Mouse (Mus musculus): ENCODE measurements around the gene Ccdc9. TPM values are rescaled to one million over a fixed set of nuclear protein-coding genes. Genes with fewer than 3 reads are reported as not detected.
"Not testable (repeated sequence)": the region's sequence is repeated elsewhere in the genome, so short reads cannot be mapped to it uniquely, and the experiment has no call there.

Gene Ccdc9
- total and polyA plus RNA-seq, 2 experiments from 2014 or later: 13.6 to 31.5 TPM

GRCm38 (mm10) chr7:16261097-16261496 is 25.5 kb downstream of the Ccdc9 start:
- TF ChIP-seq CTCF (IDR thresholded peaks at IDR 0.05): no peak
- DNase-seq (ENCODE audit: low spot score): no peak
- ATAC-seq (ENCODE audit: low FRiP score): no peak
- no peak overlapping the region for H3K4me2 ChIP-seq (ENCODE audit: low read depth, low read length, poor library complexity, severe bottlenecking)
- no peak overlapping the region for H3K9ac ChIP-seq (replicated peaks; ENCODE audit: low read length, poor library complexity, severe bottlenecking)
- H3K27ac ChIP-seq (ENCODE audit: low read depth, low read length): no peak overlapping the region
- H3K4me3 ChIP-seq (ENCODE audit: low read depth, low read length): no peak overlapping the region
- H3K27me3 ChIP-seq (ENCODE audit: insufficient read depth, low read length): no peaks in the 10 kb centered on the region
- H3K36me3 ChIP-seq (ENCODE audit: insufficient read depth, low read length): no peaks in the 10 kb centered on the region
- no peaks in the 10 kb centered on the region for H3K9me3 ChIP-seq (ENCODE audit: low read length)
- WGBS: 95% methylated on average over 1 of the region's 1 CpGs
- H3K4me1 ChIP-seq (ENCODE audit: insufficient read depth, low read length): no peaks in the 10 kb centered on the region

DNA sequence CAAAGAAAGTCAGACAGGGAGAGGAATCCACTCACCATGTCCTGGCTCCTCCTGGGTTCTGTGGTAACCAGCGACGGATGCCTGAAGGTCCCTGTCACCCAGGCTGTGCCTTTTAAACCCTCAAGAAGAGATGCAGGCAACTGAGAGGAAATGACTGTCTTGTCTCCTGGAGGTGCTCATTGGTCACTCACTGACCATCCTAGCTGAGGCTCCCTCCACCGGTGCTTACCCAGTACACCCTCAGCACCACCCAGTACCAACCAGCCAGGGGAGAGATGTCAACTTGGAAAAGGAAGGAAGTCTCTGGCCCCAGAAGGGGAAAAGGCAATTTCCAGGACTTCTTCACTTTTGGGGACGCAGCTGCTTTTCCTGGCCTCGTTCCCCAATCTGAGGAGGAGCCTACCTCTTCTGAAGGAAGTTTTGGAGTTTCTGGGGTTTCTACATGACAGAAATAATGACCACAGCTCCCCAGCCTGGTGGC is 27.4 kb downstream of the Ccdc9 start, which contains the start of gene C5ar1:
Gene C5ar1, minus strand, starts transcription at position 431 of the 481 bp plus-strand sequence.
- 93% methylated on average over 5 of the region's 5 CpGs for WGBS
- H3K36me3 ChIP-seq (ENCODE audit: insufficient read depth, low read length): no peaks in the 10 kb centered on the region
- DNase-seq (ENCODE audit: low spot score): no peak
- H3K27ac ChIP-seq (ENCODE audit: low read depth, low read length): no peak within 1 kb of the TSS
- no peak within 1 kb of the TSS for H3K4me2 ChIP-seq (ENCODE audit: low read depth, low read length, poor library complexity, severe bottlenecking)
- no peak within 1 kb of the TSS for H3K4me3 ChIP-seq (ENCODE audit: low read depth, low read length)
- no peaks in the 10 kb centered on the region for H3K9me3 ChIP-seq (ENCODE audit: low read length)
- no peak within 1 kb of the TSS for H3K9ac ChIP-seq (replicated peaks; ENCODE audit: low read length, poor library complexity, severe bottlenecking)
- H3K4me1 ChIP-seq (ENCODE audit: insufficient read depth, low read length): no peaks in the 10 kb centered on the region
- no peak for ATAC-seq (ENCODE audit: low FRiP score)
- no peak for TF ChIP-seq CTCF (IDR thresholded peaks at IDR 0.05)
- no peaks in the 10 kb centered on the region for H3K27me3 ChIP-seq (ENCODE audit: insufficient read depth, low read length)

DNA sequence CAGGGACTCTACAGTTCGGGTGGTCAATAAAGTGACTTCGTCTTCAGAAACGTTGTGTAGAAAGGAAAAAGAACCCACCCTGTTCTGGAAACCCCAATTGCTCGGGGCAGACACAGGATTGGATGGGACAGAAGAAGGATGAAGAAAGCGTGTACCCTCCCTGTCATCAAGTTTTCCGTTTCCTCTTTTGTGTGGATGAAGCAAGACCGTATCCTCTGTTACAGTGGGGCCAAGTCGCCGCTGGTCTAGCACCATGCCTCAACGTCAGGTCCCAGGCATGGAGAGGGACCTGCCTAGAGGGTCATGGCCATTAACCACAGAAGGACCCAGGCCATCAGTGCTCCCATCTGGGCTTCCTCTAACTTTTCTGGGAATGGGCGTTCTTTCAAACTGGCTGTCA is 28.8 kb downstream of the Ccdc9 start:
- H3K27me3 ChIP-seq (ENCODE audit: insufficient read depth, low read length): no peaks in the 10 kb centered on the region
- ATAC-seq (ENCODE audit: low FRiP score) (no peak), DNase-seq (ENCODE audit: low spot score) (no peak)
- no peaks in the 10 kb centered on the region for H3K36me3 ChIP-seq (ENCODE audit: insufficient read depth, low read length)
- H3K9ac ChIP-seq (replicated peaks; ENCODE audit: low read length, poor library complexity, severe bottlenecking): no peak overlapping the region
- no peak overlapping the region for H3K27ac ChIP-seq (ENCODE audit: low read depth, low read length)
- no peaks in the 10 kb centered on the region for H3K9me3 ChIP-seq (ENCODE audit: low read length)
- TF ChIP-seq CTCF (IDR thresholded peaks at IDR 0.05): no peak
- H3K4me2 ChIP-seq (ENCODE audit: low read depth, low read length, poor library complexity, severe bottlenecking): no peak overlapping the region
- no peaks in the 10 kb centered on the region for H3K4me1 ChIP-seq (ENCODE audit: insufficient read depth, low read length)
- 90% methylated on average over 11 of the region's 11 CpGs for WGBS
- H3K4me3 ChIP-seq (ENCODE audit: low read depth, low read length): no peak overlapping the region

DNA sequence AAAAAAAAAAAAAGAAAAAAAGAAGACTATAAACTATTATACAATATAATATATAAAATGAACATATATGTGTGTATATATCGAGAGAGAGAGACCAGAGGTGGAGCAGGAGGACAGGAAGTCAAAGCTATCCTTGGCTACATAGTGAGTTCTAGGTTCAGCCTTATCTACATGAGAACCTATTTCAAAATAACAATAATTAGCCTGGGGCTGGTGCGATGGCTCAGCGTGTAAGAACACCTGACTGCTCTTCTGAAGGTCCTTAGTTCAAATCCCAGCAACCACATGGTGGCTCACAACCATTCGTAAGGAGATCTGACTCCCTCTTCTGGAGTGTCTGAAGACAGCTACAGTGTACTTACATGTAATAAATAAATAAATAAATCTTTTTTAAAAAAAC is 30.6 kb downstream of the Ccdc9 start:
- H3K27ac ChIP-seq (ENCODE audit: low read depth, low read length): not testable (repeated sequence)

DNA sequence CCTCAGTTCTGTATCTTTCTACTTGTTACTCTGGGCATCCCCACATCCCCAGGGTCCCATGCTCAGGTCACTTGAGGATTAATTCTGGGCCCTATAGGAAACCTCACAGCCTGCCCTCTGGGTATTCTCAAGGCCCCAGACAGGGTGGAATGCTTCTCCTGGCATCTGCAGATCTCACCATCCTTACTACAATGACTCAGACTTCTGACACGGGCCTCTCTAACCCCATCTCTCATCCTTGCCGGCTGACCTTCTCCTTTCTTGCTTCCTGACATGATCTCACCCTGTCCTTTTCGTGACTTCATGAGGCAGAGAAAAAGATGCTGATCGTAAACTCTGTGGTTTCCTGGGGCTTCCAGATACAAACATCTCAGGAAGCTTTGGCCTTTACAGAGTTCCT is 32.4 kb downstream of the Ccdc9 start:
- 60% methylated on average over 4 of the region's 4 CpGs for WGBS
- Histone ChIP-seq H3K27ac (ENCODE audit: low read depth, low read length) (no peak overlapping the region), H3K9ac (replicated peaks; ENCODE audit: low read length, poor library complexity, severe bottlenecking) (no peak overlapping the region), H3K4me2 (ENCODE audit: low read depth, low read length, poor library complexity, severe bottlenecking) (no peak overlapping the region), H3K9me3 (ENCODE audit: low read length) (no peaks in the 10 kb centered on the region), H3K36me3 (ENCODE audit: insufficient read depth, low read length) (no peaks in the 10 kb centered on the region), H3K4me1 (ENCODE audit: insufficient read depth, low read length) (no peaks in the 10 kb centered on the region), H3K27me3 (ENCODE audit: insufficient read depth, low read length) (no peaks in the 10 kb centered on the region), H3K4me3 (ENCODE audit: low read depth, low read length) (no peak overlapping the region)
- TF ChIP-seq CTCF (IDR thresholded peaks at IDR 0.05): no peak
- ATAC-seq (ENCODE audit: low FRiP score) (no peak), DNase-seq (ENCODE audit: low spot score) (no peak)

More for the DNA sequence above, 30.6 kb downstream of the Ccdc9 start:
- DNase-seq (ENCODE audit: low spot score); H3K36me3 ChIP-seq (ENCODE audit: insufficient read depth, low read length); H3K9me3 ChIP-seq (ENCODE audit: low read length); H3K4me2 ChIP-seq (ENCODE audit: low read depth, low read length, poor library complexity, severe bottlenecking); H3K27me3 ChIP-seq (ENCODE audit: insufficient read depth, low read length); H3K4me3 ChIP-seq (ENCODE audit: low read depth, low read length); ATAC-seq (ENCODE audit: low FRiP score); H3K4me1 ChIP-seq (ENCODE audit: insufficient read depth, low read length); H3K9ac ChIP-seq (replicated peaks; ENCODE audit: low read length, poor library complexity, severe bottlenecking): not testable (repeated sequence)
- 85% methylated on average over 4 of the region's 4 CpGs for WGBS

GRCm38 (mm10) chr7:16250687-16251086 is 35.9 kb downstream of the Ccdc9 start:
- 86% methylated on average over 5 of the region's 5 CpGs for WGBS
- H3K4me2 ChIP-seq (ENCODE audit: low read depth, low read length, poor library complexity, severe bottlenecking): no peak overlapping the region
- no peaks in the 10 kb centered on the region for H3K9me3 ChIP-seq (ENCODE audit: low read length)
- no peaks in the 10 kb centered on the region for H3K36me3 ChIP-seq (ENCODE audit: insufficient read depth, low read length)
- H3K27ac ChIP-seq (ENCODE audit: low read depth, low read length): no peak overlapping the region
- ATAC-seq (ENCODE audit: low FRiP score) (no peak), DNase-seq (ENCODE audit: low spot score) (no peak)
- H3K27me3 ChIP-seq (ENCODE audit: insufficient read depth, low read length): no peaks in the 10 kb centered on the region
- no peak overlapping the region for H3K9ac ChIP-seq (replicated peaks; ENCODE audit: low read length, poor library complexity, severe bottlenecking)
- no peak overlapping the region for H3K4me3 ChIP-seq (ENCODE audit: low read depth, low read length)
- no peak for TF ChIP-seq CTCF (IDR thresholded peaks at IDR 0.05)
- no peaks in the 10 kb centered on the region for H3K4me1 ChIP-seq (ENCODE audit: insufficient read depth, low read length)

All from midbrain, postnatal 0 days (tissue).